Mouse (Mus musculus) heart, embryonic 11.5 days (tissue): Measurements from ENCODE around the gene Ece1. TPM values are rescaled to one million over a fixed set of nuclear protein-coding genes. Genes with fewer than 3 reads are reported as not detected.

Experiments used
- ATAC-seq: fragments of 200-750 bp; cut with Nextera tagmentation; replicated peaks from 2 replicates; pipeline ENCODE4 v1.8.0; 2017; ENCODE audit warnings: moderate library complexity; ENCODE audit not compliant: insufficient number of reproducible peaks, low FRiP score, low TSS enrichment
- H3K27ac ChIP-seq: fragments of 300-500 bp; sonication (generic); 2 replicates; pipeline ENCODE4 v1.5.1; 2014; ENCODE audit warnings: mild to moderate bottlenecking, low read depth, low read length
- H3K27me3 ChIP-seq: fragments of 300-500 bp; sonication (generic); 2 replicates; pipeline ENCODE4 v1.6.1; 2014; ENCODE audit warnings: mild to moderate bottlenecking, low read length, mixed read lengths; ENCODE audit not compliant: control insufficient read depth, insufficient read depth
- H3K36me3 ChIP-seq: fragments of 300-500 bp; sonication (generic); 2 replicates; pipeline ENCODE4 v1.6.1; 2014; ENCODE audit warnings: mild to moderate bottlenecking, low read length, moderate library complexity, mixed read lengths; ENCODE audit not compliant: control insufficient read depth, insufficient read depth
- H3K4me1 ChIP-seq: fragments of 300-500 bp; sonication (generic); 2 replicates; pipeline ENCODE4 v1.6.1; 2014; ENCODE audit warnings: low read length; ENCODE audit not compliant: control insufficient read depth, insufficient read depth
- H3K4me2 ChIP-seq: fragments of 300-500 bp; sonication (generic); 2 replicates; pipeline ENCODE4 v1.6.1; 2014; ENCODE audit warnings: mild to moderate bottlenecking, moderate library complexity
- H3K4me3 ChIP-seq: fragments of 300-500 bp; sonication (generic); 2 replicates; pipeline ENCODE4 v1.5.1; 2014; ENCODE audit warnings: low read depth, low read length
- H3K9ac ChIP-seq: fragments of 300-500 bp; sonication (generic); 2 replicates; pipeline ENCODE4 v1.6.1; 2014; ENCODE audit warnings: mild to moderate bottlenecking, low read depth, low read length, moderate library complexity
- H3K9me3 ChIP-seq: fragments of 300-500 bp; sonication (generic); replicated peaks from 2 replicates; pipeline ENCODE4 v1.6.1; 2016; ENCODE audit warnings: low read length; ENCODE audit not compliant: control insufficient read depth
- WGBS: fragments of 180-500 bp; shearing (Covaris S2); extraction: QIAGEN DNeasy Blood & Tissue Kit; methylation state at CpG from one replicate; pipeline ENCODE4 v1.1.7; 2014; ENCODE audit not compliant: insufficient replicate concordance; 5-methylcytosine and 5-hydroxymethylcytosine counted together
- polyA plus RNA-seq: library from polyadenylated mRNA; unstranded; fragments of >200 nt; fragmentation: Nextera tagmentation; extraction: Ambion mirVana; gene quantifications from 2 replicates; pipeline ENCODE4 v1.2.1, GENCODE M21; 2014

Ece1 gene
- polyA plus RNA-seq, 1 experiment from 2014 or later, result 129 TPM

GRCm38 (mm10) chr4:137940061-137940460, 78.0 kb downstream of the Ece1 start:
- ATAC-seq, result no peak
- Histone ChIP-seq H3K4me2 (no peak overlapping the region), H3K36me3 (peaks cover 31% of the 10 kb centered on the region), H3K27ac (no peak overlapping the region), H3K4me3 (no peak overlapping the region), H3K9me3 (no peaks in the 10 kb centered on the region), H3K4me1 (peaks cover 5% of the 10 kb centered on the region), H3K9ac (no peak overlapping the region), H3K27me3 (no peaks in the 10 kb centered on the region)
- WGBS, result 92% methylated on average over 10 of the region's 10 CpGs

DNA sequence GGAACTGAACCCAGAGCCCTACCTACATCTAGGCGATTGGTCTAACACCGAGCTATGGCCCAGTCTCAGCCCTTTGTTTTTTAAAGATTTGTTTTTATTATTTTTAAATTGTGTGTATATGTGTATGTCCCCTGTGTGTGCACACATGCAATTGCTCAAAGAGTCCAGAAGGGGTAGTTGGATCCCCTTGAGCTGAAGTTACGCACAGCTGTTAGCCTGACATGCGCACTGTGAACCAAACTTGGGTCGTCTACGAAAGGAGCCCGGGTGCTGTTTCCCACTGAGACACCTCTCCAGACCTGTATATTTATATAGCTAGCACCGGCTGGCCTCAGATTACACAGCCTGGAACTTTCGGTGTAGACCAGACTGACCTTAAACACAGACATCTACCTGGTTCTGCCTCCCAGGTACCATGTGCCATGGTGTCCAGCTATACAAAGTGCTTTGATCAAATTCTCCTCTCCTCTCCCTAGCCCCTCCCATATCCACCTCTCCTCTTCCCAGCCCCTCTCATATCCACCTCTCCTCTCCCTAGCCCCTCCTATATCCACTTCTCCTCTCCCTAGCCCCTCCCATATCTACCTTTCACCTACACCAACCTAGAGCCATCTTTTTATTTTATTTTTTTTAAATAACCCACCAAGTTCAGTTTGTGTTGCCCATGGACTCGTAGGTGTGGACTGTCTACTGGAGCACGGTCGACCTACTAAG, 79.3 kb downstream of the Ece1 start:
- no peak overlapping the region for H3K4me2 ChIP-seq
- H3K4me3 ChIP-seq, result no peak overlapping the region
- H3K36me3 ChIP-seq, result peaks cover 36% of the 10 kb centered on the region
- H3K9ac ChIP-seq, result no peak overlapping the region
- H3K27ac ChIP-seq, result no peak overlapping the region
- no peaks in the 10 kb centered on the region for H3K27me3 ChIP-seq
- H3K4me1 ChIP-seq, result peaks cover 5% of the 10 kb centered on the region
- no peaks in the 10 kb centered on the region for H3K9me3 ChIP-seq
- ATAC-seq, result 0 out of 2 replicates have a peak, but pooled peaks have one; percentile 8
- WGBS, result 88% methylated on average over 12 of the region's 12 CpGs

DNA sequence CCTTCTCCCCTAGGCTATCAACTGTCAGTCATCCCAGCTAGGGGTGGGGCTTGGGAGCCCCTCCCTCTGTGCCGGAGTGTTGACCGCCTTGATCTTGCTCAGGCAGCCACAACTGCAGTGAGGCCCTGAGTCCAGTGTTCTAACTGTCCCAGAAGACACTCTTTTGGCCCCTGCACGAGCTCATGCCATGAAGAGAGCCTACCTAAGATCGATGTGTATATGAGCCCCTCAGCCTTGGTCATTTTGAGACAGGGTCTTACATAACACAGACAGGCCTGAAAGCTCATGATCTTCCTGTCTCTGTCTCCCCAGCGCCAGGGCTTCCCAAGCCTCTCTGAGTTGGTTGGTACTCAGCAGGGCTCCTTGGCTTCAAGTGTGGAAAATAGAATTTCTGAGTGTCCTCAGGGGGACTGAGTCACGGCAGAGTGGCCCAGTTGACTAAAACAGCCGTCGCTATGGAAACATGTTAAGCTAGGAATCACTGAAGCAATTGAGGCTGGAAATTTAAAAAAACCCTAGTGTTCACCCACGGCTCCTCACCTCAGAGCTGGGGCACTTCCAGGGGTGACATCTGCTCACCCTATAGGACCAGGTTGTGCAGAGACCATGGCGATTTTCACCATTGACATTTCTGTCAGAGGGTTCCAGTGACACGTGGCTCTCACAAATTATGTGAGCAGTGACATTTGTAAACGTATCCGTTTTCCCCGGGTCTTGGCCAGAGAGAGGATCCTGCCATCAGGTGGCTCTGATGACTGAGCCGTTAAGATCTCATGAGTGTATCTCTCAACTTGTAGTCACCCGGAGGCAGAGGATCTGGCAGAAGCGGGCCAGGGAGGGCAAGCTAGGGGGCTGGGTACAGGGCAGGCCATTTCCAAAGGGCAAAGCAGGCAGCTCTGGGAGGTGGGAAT, 80.1 kb downstream of the Ece1 start:
- H3K9ac ChIP-seq, result no peak overlapping the region
- no peaks in the 10 kb centered on the region for H3K9me3 ChIP-seq
- H3K27me3 ChIP-seq, result no peaks in the 10 kb centered on the region
- H3K4me3 ChIP-seq, result no peak overlapping the region
- no peak overlapping the region for H3K27ac ChIP-seq
- 0 out of 2 replicates have a peak, but pooled peaks have one; percentile 4 for ATAC-seq
- whole genome bisulfite sequencing, result 66% methylated on average over 17 of the region's 17 CpGs
- no peak overlapping the region for H3K4me2 ChIP-seq
- H3K4me1 ChIP-seq, result peaks cover 5% of the 10 kb centered on the region
- peaks cover 32% of the 10 kb centered on the region for H3K36me3 ChIP-seq

- peaks cover 5% of the 10 kb centered on the region for H3K4me1 ChIP-seq
- no peaks in the 10 kb centered on the region for H3K9me3 ChIP-seq
- no peak overlapping the region for H3K4me2 ChIP-seq
- H3K9ac ChIP-seq, result no peak overlapping the region
- H3K27ac ChIP-seq, result no peak overlapping the region
- peaks cover 30% of the 10 kb centered on the region for H3K36me3 ChIP-seq
- H3K27me3 ChIP-seq, result no peaks in the 10 kb centered on the region
- ATAC-seq, result no peak
- H3K4me3 ChIP-seq, result no peak overlapping the region
- WGBS, result 67% methylated on average over 9 of the region's 9 CpGs
Observed at GRCm38 (mm10) chr4:137942782-137943486, 80.9 kb downstream of the Ece1 start.

DNA sequence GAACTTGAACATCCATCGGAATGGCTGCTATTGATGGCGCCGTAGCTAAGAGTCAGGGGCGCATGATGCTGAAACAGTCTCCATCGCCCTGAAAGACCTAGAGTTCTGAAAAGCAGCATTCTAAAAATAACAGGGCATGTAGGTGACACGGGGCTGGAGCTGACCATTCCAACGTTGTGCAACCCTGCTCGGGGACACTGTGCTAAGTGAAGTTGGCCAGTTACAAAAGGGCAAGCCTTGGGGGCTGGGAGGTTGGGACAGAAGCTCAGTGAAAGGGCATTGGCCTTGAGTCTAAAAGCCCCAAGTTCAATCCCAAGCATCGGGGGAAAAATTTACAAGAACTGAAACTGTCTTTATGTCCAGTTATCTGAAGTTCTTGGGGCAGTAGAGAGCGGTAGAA, 81.5 kb downstream of the Ece1 start:
- Histone ChIP-seq H3K27ac (no peak overlapping the region), H3K9me3 (no peaks in the 10 kb centered on the region), H3K4me2 (no peak overlapping the region), H3K9ac (no peak overlapping the region), H3K4me1 (peaks cover 5% of the 10 kb centered on the region), H3K4me3 (no peak overlapping the region), H3K27me3 (no peaks in the 10 kb centered on the region), H3K36me3 (peaks cover 28% of the 10 kb centered on the region)
- ATAC-seq, result no peak
- WGBS, result 73% methylated on average over 10 of the region's 10 CpGs

DNA sequence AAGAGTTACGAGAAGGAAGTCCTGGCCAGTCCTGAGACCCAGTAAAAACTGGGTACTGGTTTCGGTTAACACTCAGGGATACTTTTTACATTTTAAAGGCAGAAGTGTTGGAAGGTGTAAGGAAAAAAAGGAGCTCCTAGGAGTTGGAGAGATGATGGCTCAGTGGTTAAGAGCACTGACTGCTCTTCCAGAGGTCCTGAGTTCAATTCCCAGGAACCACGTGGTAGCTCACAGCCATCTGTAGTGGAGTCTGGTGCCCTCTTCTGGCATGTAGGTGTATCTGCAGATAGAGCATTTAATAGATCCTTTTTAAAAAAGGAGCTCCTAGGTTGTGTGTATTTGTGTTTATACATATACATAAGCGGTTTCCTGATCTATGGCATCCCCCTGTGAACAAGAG, 83.3 kb downstream of the Ece1 start:
- WGBS, result 70% methylated on average over 4 of the region's 4 CpGs
- peaks cover 33% of the 10 kb centered on the region for H3K36me3 ChIP-seq
- no peaks in the 10 kb centered on the region for H3K27me3 ChIP-seq
- no peak for ATAC-seq
- H3K4me3 ChIP-seq, result no peak overlapping the region
- no peak overlapping the region for H3K4me2 ChIP-seq
- H3K9me3 ChIP-seq, result no peaks in the 10 kb centered on the region
- H3K4me1 ChIP-seq, result peaks cover 5% of the 10 kb centered on the region
- H3K27ac ChIP-seq, result no peak overlapping the region
- H3K9ac ChIP-seq, result no peak overlapping the region

DNA sequence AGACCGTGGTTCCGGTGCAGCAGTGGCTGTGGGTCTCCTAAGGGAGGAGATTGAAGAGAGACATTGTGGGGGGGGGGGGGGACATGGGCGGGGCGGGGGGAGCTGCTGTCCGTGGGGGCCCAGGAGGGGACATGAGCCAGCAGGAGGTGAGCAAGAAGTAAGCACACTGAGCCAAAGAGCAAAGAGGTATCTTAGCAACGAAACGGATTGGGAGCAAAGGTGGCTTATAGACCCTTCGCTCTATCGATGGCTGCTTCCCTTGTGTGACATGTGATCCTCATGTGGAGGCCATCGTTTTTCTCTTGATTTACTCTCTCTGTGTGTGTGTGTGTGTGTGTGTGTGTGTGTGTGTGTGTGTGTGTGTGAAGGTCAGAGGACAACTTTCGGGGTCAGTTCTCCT, 84.4 kb downstream of the Ece1 start:
- Histone ChIP-seq H3K4me2 (no peak overlapping the region), H3K27me3 (no peaks in the 10 kb centered on the region), H3K27ac (no peak overlapping the region), H3K9me3 (no peaks in the 10 kb centered on the region), H3K4me3 (no peak overlapping the region), H3K9ac (no peak overlapping the region), H3K36me3 (peaks cover 31% of the 10 kb centered on the region), H3K4me1 (peaks cover 5% of the 10 kb centered on the region)
- no peak for ATAC-seq
- WGBS, result 88% methylated on average over 10 of the region's 11 CpGs

GRCm38 (mm10) chr4:137952840-137953239, 90.8 kb downstream of the Ece1 start:
- ATAC-seq, result no peak
- H3K9ac ChIP-seq, result no peak overlapping the region
- no peak overlapping the region for H3K27ac ChIP-seq
- H3K4me3 ChIP-seq, result no peak overlapping the region
- 35% methylated on average over 4 of the region's 4 CpGs for WGBS
- peaks cover 36% of the 10 kb centered on the region for H3K36me3 ChIP-seq
- no peaks in the 10 kb centered on the region for H3K4me1 ChIP-seq
- no peaks in the 10 kb centered on the region for H3K27me3 ChIP-seq
- no peaks in the 10 kb centered on the region for H3K9me3 ChIP-seq
- H3K4me2 ChIP-seq, result no peak overlapping the region
